Mouse (Mus musculus) left cerebral cortex, postnatal 10 days (tissue): Measurements from ENCODE around the gene Abhd6. TPM values are rescaled to one million over a fixed set of nuclear protein-coding genes. Genes with fewer than 3 reads are reported as not detected.

Source experiments
- DNase-seq, 2 experiments: peaks; one replicate each; pipeline ENCODE4 v3.0.0; 2021 to 2022; ENCODE audit warnings: low spot score in 2 of 2, mixed read lengths in 1 of 2; ENCODE audit errors: extremely low spot score in 1 of 2
- intact Hi-C: fragments of 180-260 bp; cut with DNase I; formaldehyde crosslinking; loops from one replicate; pipeline ENCODE4 v1.15.1; 2025
- total RNA-seq, 2 experiments: library from RNA; stranded (reverse); gene quantifications; 2 replicates each; pipeline ENCODE4 v1.2.3; 2021

Abhd6 gene
- total RNA-seq, 2 experiments from 2014 or later = 51.8 to 52.3 TPM

DNA sequence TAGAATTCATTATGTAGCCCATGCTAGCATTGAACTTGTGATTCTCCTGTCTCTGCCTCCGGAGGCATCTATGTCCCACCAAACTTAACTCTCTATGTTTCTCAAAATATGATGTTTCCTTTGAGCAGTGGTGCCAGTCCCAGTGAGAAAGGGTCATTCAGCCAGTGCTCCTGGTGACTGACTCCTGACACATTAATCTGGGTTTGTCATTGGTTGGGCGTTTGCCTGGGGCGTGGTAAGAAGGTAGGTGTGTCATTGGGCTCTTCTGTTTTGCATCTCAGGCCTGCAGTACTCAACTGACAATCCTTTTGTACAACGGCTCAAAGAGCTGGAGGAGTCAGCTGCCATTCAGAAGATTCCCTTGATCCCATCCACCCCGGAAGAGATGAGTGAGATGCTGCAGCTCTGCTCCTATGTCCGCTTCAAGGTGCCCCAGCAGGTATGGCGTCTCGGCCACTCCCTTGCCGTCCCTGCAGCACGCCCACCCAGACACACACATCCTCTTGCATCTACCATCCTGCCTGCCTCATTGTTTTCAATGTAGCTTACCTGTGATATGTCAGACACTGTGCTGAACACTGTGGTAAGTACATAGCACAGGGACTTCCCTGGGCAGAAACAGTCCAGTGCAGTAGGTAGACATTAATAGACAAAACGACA is 42.6 kb downstream of the Abhd6 start:
- intact Hi-C loops = no loop called here
- no peak for DNase-seq

DNA sequence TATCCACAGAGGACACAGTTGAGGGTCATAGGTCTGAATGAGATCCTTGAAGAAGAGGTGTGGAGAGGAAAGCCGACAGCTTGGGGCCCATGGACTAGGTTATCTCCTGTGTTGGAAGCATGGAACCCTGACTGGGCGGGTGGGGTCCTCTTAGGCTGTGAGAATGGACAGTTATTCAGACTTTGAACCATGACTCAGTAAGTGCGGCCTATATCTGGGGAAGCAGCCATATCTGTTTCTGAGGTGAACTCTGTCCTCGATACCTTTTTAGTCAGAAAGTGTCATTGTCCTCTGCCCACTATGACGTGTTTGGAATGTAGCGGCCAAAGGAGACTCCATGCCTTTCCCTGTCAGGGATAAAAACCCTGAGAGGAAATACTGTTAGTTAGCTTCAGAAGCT is 44.1 kb downstream of the Abhd6 start:
- no peak for DNase-seq
- intact Hi-C loops = no loop called here

DNA sequence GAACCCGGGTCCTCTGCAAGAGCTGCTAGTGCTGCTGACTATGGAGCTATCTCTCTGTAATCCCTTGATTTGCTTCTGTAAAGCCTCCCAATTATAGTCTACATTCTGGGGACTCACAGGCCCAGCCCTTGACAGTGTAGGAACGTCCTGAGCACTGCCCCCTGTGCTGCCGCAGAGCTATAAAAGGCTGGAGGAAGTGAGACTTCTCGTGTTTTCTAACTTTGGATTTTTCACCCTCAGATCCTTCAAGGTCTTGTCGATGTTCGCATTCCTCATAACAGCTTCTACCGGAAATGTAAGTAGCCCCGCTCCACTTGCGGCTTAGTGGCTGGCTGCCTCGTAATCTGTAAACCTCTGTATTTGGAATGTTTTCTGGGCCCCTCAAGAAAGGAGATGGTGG is 46.6 kb downstream of the Abhd6 start:
- no peak for DNase-seq
- intact Hi-C loops = no loop called here

DNA sequence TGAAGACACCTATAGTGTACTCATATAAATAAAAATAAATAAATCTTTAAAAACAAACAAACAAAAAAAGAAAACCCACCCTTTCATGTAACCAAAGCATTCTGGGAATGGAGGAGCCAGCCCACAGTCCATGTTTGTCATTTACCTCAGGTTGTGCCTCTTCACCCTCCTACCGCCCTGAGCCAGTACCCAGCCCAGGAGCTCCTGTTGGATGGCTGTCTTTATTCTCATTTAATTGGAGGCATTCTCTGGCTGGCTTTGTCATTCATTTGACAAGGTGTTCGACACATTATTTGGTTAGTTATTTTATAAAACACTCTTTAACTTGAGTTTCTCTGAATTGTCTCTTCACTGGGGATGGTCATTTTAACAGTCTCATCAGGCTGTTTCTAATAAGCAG is 49.2 kb downstream of the Abhd6 start:
- intact Hi-C loops = no loop called here
- DNase-seq = no peak

DNA sequence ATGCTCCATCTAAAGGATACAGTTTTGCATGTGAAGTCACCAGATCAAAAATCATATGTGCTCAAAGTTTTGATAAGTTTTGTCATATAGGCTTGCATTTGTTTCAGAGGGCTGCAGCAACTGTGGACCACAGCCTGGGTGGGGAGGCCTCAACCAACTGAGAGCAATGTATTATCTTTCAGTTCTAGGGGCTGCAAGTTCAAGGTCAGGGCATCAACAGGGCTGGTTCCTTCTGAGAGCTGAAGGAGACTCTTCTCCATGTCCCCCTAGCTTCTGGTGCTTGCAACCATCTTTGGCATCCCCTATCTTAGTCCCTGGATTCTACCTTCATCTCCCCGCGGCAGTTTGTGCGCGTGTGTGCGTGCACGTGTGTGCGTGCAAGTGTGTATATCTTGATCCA is 50.0 kb downstream of the Abhd6 start:
- intact Hi-C loops = no loop called here
- DNase-seq = no peak

DNA sequence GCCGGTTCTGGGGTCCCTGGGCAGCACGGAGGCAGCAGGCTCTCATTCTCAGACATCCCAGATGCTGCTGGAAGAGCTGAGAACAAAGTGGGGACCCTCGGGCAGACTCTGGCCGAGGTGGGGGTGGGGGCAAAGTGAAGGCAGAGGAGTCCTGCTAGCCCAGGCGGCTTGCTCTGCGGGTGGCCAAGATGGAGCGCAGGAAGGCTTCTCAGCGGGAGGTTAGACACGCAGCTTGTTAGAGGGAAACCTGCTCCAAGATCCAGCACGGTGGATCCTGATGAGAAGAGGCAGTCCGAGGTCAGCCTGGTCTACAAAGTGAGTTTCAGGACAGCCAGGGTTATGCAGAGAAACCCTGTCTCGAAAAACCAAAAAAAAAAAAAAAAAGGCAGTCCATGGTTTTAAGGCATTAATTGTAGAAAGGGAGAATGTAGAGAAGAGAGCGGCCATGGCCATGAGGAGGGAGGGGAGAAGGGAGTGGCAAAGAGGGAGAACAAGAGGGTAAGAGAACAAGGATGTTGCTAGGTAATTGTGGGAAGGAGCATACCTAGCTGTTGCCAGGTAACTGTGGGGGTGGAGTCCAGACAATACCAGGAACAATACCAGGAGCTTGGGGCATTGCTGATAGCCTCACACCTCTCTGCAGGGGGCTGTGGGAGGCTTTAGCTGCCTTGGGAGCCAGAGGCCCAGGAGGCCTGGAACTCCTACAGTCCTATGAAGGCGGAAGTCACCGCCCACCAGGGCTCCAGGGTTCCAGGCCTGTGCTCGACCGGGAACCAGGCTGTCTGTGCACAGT is 51.8 kb downstream of the Abhd6 start:
- DNase-seq = no peak
- intact Hi-C loops = no loop called here

DNA sequence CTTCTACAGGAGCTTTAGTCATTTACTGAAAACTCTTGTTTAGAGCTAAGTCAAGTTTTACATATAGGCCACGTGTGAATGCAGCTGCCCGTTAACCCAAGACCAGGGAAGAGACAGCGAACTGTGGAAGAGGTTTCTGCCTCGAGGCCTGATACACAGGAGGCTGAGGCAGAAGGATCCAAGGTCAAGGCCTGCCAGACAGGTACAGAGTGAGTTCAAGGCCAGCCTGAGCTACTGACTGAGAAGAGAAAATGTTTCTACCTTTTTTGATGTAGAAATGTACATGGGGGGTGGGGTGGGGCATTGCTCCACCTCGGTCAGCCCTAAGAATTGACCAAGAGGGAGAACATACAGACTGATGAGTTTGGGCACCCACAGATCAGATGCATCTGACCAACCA is 53.4 kb downstream of the Abhd6 start:
- intact Hi-C loops = no loop called here

DNA sequence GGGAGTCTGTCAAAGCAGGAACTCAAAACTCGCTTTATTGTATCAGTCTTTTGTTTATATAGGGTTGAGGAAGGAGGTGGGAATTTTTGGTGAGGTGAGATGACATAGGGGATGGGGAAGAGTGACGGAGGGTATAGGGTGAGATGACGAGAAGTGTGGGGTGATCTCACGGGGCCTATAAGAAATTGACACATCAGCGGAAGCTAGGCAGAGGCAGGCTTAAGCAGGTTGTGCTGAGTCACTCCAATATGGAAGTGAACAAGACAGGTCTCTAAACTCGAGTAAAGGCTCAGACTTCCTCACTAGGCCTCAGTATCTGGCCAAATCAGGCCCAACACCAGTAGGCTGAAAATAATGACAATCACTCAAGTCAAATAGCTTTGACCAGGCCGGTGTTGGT is 57.2 kb downstream of the Abhd6 start:
- DNase-seq = no peak
- intact Hi-C loops = no loop called here

More for the DNA sequence above, 53.4 kb downstream of the Abhd6 start:
- DNase-seq = no peak

DNA sequence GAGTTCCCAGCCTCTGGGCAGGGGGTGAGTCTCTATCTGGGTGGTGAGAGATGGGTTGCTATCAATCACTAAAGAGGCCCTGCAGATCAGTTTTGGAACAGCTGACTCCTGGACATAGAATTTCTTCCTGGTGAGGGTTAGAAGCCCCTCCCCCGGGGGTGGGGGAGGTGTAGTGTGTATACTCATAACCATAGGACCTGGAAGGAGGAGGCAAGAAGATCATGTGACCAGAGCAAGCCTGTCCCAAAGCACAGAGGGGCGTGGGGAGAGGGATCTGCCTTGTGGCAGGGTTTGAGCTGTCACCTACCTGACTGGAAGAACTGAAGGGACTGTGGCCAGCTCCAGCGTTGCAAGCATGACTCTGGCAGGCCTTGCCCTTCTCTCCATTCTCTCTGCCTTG is 59.4 kb downstream of the Abhd6 start:
- intact Hi-C loops = no loop called here
- DNase-seq = no peak

DNA sequence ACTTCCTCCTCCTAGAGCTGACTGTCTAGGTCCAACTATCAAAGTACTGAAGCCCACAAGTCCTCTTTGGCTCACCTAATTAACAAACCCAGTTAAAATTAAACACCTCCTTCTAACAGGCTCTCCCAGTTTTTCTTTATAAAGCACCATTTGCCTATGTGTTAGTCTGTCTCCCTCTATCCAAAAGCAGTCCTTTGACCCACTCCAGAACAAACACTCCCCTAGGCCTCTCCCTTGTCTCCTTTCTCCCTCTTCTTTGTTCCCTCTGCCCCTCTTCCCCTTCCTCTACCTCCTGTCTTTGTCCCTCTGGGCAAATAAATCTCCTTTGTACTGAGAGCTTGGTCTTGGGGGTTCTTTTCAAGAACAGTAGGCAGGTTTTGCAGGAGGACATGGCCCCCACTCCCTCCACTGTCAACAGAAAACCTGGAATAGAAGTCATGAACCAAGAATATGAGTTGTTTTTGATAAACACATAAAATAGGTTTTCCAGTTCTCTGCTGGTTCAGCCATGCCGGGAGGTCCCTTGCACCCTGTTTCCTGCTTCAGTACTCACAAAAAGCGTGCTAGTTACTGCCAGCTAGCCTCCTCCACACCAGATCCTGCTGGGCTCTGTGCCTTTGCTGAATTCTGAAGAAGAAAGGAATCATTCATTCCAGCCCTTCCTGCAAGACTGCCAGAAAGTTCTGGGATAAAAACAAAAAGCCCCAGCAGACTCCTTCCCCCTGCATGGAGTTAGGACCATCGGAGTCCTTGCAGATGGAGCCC is 60.0 kb downstream of the Abhd6 start:
- DNase-seq = peak in 1 of 2 experiments; percentile 56

DNA sequence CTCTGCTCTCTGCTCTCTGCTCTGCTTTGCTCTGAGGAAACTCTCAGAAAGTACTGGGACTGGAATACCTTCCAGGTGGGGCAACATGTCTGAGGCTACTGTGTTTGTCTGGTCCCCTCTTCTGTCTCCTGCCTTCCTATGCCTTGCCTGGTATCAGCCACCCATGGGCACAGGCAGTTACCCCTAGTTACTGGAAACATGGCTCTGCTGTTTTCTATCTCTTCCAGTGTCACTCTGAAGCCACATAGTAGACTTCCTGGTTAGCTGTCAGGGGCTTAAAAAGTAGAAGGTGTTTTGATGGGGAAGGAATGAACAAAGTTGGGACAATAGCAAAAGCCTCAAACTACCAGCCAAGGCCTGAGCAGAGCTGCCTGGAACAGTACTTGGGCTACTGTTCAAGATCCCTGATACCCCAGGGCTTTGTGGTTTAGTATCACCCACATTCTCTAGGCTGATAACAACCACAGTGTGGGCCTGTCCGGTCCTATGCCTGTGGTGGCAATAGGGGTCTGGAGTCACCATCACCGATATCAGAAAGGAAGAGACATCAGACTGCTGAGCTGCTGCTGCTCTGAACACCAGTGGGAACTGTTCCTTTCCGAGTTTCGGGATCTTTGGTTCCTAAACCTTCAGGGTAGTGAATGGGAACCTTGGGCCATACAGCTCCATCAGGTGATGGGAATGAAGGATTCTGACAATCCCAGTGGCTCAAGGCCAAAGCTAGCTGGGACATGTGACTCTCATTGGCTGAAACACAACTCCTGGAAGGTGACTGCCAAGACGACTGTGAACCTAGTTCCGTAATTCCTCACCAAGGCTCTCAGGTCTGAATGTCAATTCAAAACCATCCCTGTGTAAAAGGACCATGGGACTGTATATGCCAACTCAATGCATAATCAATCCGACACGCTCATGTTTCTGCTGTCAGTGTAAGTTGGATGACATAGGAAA is 61.4 kb downstream of the Abhd6 start:
- DNase-seq = no peak
- intact Hi-C loops = no loop called here

More for the DNA sequence above, 60.0 kb downstream of the Abhd6 start:
- intact Hi-C loops = no loop called here

DNA sequence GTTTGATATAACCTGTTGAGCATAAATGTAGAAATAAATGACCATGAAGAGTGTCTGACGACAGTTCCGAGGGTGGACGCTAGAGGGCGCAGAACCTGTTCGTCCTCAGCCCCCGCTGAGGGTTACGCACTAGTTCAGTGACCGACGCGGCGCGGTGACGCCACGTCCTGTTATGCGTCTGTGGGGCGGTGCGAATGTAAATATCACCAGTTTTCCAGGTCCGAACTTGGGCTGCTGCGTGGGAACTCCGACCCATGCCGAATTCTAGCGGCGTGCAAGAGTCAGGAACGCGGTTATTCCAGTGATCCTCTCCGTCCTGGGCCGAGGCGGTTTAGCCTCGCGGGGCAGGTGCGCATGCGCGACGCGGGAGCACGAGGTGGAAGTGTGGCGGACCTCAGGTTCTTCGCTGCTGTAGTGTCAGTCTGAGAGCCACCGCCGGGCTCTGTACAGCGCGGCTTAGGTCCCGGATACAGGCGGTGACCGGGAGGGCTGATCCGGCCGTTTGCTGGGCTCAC is 77.5 kb downstream of the Abhd6 start, which contains the start of gene Rpp14:
Gene Rpp14 (plus strand): TSS at position 203 of the 515 bp plus-strand sequence.
- intact Hi-C loops = no loop called here
- peak; percentile 93 to 95 for DNase-seq

DNA sequence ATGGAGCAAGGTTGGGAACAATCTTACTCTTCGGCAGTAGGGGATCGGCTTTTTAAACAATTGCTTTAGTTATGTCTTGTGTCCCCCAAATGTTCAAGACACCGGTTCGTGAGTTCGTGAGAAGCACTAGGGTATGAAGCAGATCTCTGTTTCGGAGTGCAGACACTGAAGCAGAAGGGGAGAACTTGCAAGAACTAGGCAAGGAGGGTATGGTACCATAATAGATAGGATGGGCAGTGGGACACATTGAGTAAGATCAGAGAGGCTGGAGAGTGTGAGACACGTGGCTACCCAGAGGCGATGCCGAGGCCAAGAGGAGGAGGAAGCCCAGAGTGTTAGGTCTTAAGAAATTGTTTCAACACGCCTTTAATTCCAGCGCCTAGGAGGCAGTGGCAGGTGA is 78.0 kb downstream of the Abhd6 start:
- DNase-seq = no peak

DNA sequence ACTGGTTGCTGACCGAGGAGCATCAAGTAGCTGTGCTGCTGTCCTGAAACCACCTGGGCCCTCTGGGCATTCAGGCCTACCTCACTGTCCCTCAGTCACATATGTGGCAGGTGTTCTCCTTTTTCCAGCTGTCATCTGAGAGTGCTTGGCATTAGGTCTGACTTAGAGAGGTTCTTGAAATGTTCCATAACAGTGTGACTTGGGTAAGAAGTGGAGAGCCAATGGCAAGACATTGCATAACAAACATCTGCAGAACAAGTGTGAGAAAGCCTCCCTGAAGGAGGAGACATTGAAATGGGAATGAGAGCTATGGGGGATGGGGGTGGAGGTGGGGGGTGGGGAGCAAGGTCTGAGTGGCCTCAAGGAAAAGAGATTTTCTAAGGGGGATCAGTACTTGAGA is 80.2 kb downstream of the Abhd6 start:
- no peak for DNase-seq
- intact Hi-C loops = no loop called here

More for the DNA sequence above, 78.0 kb downstream of the Abhd6 start:
- intact Hi-C loops = no loop called here

DNA sequence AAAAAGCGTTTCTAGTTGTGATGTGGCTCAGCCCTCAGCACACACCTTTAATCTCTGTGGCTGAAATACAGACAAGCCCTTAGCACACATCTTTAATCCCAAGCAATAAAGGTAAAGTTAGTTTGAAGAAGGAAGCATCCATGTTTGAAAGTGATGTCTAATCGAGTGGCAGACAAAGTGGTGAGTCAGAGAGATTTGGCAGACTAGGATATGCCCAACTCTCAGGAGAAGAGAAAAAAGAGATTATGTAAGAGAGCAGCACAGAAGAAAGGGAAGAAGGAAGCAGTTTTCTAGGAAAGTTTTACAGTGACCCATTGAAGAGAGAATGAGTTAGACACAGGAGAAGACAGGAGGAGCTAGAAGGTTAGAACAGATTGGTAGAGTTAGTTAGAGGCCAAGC is 86.3 kb downstream of the Abhd6 start:
- DNase-seq = no peak
- intact Hi-C loops = no loop called here

DNA sequence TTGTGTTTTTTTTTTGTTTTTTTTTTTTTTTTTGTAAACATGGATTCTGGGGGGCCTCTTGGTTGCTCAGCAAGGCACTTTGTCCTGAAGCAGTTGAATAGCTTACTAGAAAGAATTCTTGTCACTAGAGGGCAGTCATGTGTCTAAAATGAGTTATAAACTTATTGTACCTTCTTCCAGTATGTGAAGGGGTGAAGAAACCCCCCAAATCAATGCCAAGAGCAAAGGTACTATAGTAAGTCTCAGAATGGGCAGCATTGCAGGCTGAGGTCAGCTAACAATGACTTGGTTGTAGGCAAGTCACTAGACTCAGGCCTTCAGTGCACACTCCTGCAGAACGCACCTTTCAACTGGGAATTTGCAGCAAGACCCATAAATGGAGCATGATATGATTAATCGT is 89.9 kb downstream of the Abhd6 start:
- intact Hi-C loops = loop anchor here (5.0 kb wide), 1 partner anchor 255 kb away; no protein-coding TSS in a partner anchor
- DNase-seq = no peak

DNA sequence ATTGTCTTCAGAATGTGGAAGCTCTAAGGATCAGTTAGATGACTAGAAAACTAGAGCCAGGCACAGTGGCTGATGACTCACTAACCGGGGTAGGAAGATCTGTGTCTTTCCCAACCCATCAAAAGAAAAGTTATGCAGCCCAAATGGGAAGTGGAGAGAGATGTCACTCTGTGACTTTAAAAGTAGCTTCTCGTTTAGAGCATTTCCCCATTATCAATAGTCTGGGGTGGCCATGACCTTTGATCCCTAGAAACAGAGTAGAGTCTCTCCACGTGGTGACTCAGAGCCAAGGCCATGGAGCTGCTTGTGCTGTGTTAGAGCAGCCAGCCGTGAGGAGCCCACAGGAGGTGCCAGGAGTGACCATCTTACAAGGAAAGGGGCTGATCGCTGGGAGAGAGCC is 90.7 kb downstream of the Abhd6 start:
- intact Hi-C loops = loop anchor here (5.0 kb wide), 1 partner anchor 254 kb away; no protein-coding TSS in a partner anchor
- DNase-seq = no peak

DNA sequence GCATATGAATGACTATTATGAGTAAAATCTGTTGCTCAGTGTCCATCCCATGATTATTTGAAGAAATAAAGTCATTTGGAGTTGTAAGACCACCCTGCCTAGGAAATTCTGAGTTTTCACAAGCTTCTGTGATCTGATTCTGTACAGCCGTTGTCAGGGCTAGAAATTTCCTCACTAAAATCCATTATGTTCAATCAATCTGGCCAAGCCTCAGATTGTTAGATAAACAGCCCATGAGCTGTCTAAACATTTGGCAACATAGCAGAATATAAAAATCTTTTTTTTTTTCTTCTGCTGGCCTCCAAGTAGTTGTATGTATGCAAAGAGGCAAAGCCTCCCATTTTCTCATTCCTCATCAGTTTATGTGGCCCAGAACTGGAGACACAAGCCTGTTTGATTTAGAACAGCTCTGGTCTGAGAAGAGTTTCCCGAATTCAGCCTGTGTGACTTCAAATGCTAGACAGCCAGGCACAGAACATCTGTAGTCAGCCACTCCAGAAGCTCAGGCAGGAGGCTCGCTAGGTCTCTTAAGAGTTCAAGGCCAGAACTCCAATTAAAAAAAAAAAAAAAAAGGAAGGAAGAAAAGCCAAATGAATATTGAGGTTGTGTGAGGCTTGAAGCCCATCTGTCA is 92.3 kb downstream of the Abhd6 start:
- intact Hi-C loops = loop anchor here (5.0 kb wide), 2 partner anchors 62 to 252 kb away; no protein-coding TSS in a partner anchor

More for the DNA sequence above, 92.3 kb downstream of the Abhd6 start:
- DNase-seq = no peak
